Mouse (Mus musculus) kidney, embryonic 15.5 days (tissue): ENCODE data around the gene Trim3. TPM values are rescaled to one million over a fixed set of nuclear protein-coding genes. Genes with fewer than 3 reads are reported as not detected.

Experiments
- ATAC-seq: fragments of 200-750 bp; cut with Nextera tagmentation; replicated peaks from 2 replicates; pipeline ENCODE4 v1.8.0; 2017; ENCODE audit warnings: moderate TSS enrichment; ENCODE audit not compliant: low FRiP score
- H3K27ac ChIP-seq: fragments of 300-500 bp; sonication (generic); 2 replicates; pipeline ENCODE4 v1.5.1; 2015; ENCODE audit warnings: mild to moderate bottlenecking, inconsistent platforms
- H3K27me3 ChIP-seq: fragments of 300-500 bp; sonication (generic); 2 replicates; pipeline ENCODE4 v1.6.1; 2015; ENCODE audit warnings: inconsistent platforms
- H3K36me3 ChIP-seq: fragments of 300-500 bp; sonication (generic); 2 replicates; pipeline ENCODE4 v1.6.1; 2015; ENCODE audit warnings: inconsistent platforms
- H3K4me1 ChIP-seq: fragments of 300-500 bp; sonication (generic); 2 replicates; pipeline ENCODE4 v1.6.1; 2015; ENCODE audit warnings: inconsistent platforms
- H3K4me2 ChIP-seq: fragments of 300-500 bp; sonication (generic); 2 replicates; pipeline ENCODE4 v1.6.1; 2015; ENCODE audit warnings: moderate library complexity, mild to moderate bottlenecking, inconsistent platforms
- H3K4me3 ChIP-seq: fragments of 300-500 bp; sonication (generic); replicated peaks from 2 replicates; pipeline ENCODE4 v1.5.1; 2015; ENCODE audit warnings: mild to moderate bottlenecking, inconsistent platforms
- H3K9ac ChIP-seq: fragments of 300-500 bp; sonication (generic); 2 replicates; pipeline ENCODE4 v1.6.1; 2015; ENCODE audit warnings: mild to moderate bottlenecking, inconsistent platforms
- H3K9me3 ChIP-seq: fragments of 300-500 bp; sonication (generic); replicated peaks from 2 replicates; pipeline ENCODE4 v1.6.1; 2016; ENCODE audit warnings: inconsistent platforms
- WGBS: fragments of 180-500 bp; shearing (Covaris S2); methylation state at CpG from one replicate; pipeline ENCODE4 v1.1.7; 2015; ENCODE audit warnings: mixed read lengths; 5-methylcytosine and 5-hydroxymethylcytosine counted together
- polyA plus RNA-seq: library from polyadenylated mRNA; unstranded; fragments of >200 nt; fragmentation: Nextera tagmentation; extraction: Ambion mirVana; gene quantifications from 2 replicates; pipeline ENCODE4 v1.2.1, GENCODE M21; 2015

Gene Trim3
- polyA plus RNA-seq, 1 experiment from 2014 or later, result 37.2 TPM

DNA sequence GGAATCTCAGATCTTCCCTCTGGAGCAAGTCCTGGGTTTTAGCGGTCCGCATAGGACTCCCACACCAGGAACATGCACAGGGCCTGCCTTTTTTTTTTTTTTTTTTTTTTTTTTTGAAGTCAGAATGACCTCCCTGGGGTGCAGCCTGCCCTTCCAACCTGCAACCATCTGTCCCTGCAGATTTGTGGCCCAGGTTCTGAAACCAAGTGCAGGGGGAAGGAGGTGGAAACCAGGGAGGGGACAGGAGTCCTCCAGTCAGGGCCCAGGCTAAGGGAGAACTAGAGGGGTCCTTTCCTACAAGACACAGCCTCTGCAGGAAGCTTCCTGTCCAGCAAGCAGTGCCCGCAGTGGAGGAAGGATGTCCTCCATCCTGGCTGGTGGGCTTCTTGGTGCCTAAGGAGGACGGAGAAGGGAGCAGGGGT is 809 bp downstream of the Trim3 start:
- H3K4me2 ChIP-seq, result peak overlapping the region; percentile 83
- H3K36me3 ChIP-seq, result peaks cover 23% of the 10 kb centered on the region
- H3K9ac ChIP-seq, result peak overlapping the region; percentile 87
- H3K27ac ChIP-seq, result peak overlapping the region; percentile 65; the same call in 1 of the 2 replicates
- 11% methylated on average over 4 of the region's 4 CpGs for WGBS
- H3K27me3 ChIP-seq, result no peaks in the 10 kb centered on the region
- H3K4me3 ChIP-seq, result peak overlapping the region; percentile 91
- H3K4me1 ChIP-seq, result peaks cover 33% of the 10 kb centered on the region
- no peaks in the 10 kb centered on the region for H3K9me3 ChIP-seq
- no peak; the same call in 1 of the 2 replicates for ATAC-seq

DNA sequence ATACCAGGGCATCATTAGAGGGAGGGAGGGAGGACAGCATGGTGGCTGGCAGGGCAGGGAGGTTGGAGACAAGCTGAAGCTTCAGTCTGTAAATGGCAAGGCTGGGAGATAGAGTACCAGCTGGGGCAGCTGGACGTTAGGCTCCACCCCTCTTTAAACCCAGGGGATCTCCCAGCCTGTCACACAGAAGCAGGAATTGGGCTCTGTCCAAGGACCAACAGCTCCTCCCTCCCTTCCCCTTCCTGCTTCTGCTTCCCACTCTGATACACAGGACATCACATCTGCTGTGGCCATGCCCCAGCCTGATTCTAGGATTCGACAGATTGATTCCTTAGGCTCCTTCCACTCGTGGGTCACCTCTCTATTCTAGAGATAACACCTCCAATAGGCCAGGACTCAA is 4.7 kb downstream of the Trim3 start:
- H3K9ac ChIP-seq, result no peak overlapping the region
- H3K27ac ChIP-seq, result peak overlapping the region; percentile 64
- H3K9me3 ChIP-seq, result no peaks in the 10 kb centered on the region
- no peaks in the 10 kb centered on the region for H3K27me3 ChIP-seq
- WGBS, result 22% methylated on average over 3 of the region's 3 CpGs
- peaks cover 24% of the 10 kb centered on the region for H3K4me1 ChIP-seq
- peak overlapping the region; percentile 9; the same call in 1 of the 2 replicates for H3K4me2 ChIP-seq
- no peak overlapping the region for H3K4me3 ChIP-seq
- peaks cover 18% of the 10 kb centered on the region for H3K36me3 ChIP-seq
- ATAC-seq, result peak; percentile 27; the same call in 1 of the 2 replicates

DNA sequence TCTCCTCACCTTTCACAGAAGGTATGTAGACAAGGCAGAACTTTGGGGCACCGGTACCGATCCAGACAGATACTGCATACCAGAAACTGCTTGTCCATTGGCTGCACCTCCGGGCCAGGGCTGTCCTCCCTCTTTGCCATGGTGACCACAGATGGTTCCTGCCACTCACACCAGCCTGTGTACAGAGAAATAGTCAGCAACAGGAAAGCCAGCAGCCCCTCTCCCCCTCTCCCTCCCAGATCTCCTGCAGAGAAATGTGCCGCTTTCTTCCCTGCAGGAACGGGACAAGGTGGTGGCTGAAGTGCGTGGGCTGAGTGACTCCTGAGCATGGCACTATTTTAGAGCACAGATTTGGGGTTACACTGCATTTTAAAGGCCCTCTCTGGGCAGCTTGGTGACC is 8.0 kb downstream of the Trim3 start:
- Histone ChIP-seq H3K9ac (no peak overlapping the region), H3K9me3 (no peaks in the 10 kb centered on the region), H3K27ac (no peak overlapping the region), H3K4me2 (no peak overlapping the region), H3K27me3 (no peaks in the 10 kb centered on the region), H3K4me3 (no peak overlapping the region), H3K36me3 (peaks cover 48% of the 10 kb centered on the region), H3K4me1 (peaks cover 16% of the 10 kb centered on the region)
- 84% methylated on average over 6 of the region's 6 CpGs for WGBS
- ATAC-seq, result no peak

DNA sequence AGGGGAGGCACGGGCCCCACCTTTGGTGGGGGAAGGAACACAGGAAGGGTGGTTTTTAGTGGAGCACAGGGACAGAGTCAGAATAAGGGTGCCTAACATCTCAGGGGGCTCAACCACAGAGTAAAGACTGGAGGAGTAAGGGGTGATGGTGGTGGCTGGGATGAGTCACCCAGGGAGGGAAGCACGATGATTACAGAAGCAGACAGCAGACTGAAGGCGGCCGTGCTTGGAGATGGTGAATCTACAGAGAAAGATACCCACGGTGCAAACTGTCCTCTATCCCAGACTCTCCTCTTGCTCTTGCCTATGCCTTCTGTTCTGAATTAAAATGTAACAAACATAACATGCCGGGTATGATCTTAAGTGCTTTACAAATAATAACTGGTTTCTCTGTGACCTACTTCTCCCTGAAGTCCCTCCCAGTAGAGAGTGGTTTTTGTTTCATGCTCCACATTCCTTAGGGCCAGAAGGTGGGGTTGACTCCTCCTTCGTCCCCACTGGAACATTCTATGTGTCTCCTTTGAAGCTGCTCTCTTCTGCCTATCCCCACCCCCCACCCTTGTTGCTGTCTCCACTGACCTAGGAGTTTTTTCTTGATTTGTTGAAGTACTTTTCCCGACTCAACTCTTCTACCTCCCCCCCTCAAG is 11.6 kb downstream of the Trim3 start:
- H3K36me3 ChIP-seq, result peaks cover 84% of the 10 kb centered on the region

DNA sequence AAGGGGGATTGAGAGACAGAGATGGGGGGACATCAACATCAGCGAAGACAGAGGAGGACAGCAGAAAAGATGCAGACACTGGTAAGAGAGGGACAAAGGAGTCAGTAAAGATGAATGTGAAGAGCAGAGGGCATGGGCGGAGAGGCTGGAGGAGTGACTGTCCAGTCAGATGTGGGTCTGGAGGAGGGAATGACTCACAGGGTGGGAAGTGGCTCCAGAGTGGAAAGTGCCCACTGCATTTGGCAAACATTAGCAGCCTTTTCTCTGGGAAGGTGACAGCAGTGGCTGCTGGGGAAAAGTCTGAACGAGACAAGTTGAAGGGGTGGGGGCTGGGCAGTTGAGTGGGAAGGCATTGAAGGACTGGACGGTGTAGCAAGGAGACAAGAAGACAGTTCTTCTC is 12.3 kb downstream of the Trim3 start:
- Histone ChIP-seq H3K4me2 (no peak overlapping the region), H3K4me1 (no peaks in the 10 kb centered on the region), H3K27ac (no peak overlapping the region), H3K27me3 (no peaks in the 10 kb centered on the region), H3K9me3 (no peaks in the 10 kb centered on the region), H3K36me3 (peaks cover 91% of the 10 kb centered on the region), H3K9ac (no peak overlapping the region), H3K4me3 (no peak overlapping the region)
- WGBS, result 70% methylated on average over 4 of the region's 4 CpGs
- no peak for ATAC-seq

More for the DNA sequence above, 11.6 kb downstream of the Trim3 start:
- Histone ChIP-seq H3K4me3 (no peak overlapping the region), H3K27me3 (no peaks in the 10 kb centered on the region), H3K27ac (no peak overlapping the region), H3K4me1 (no peaks in the 10 kb centered on the region), H3K9me3 (no peaks in the 10 kb centered on the region), H3K9ac (no peak overlapping the region), H3K4me2 (no peak overlapping the region)
- WGBS, result 80% methylated on average over 8 of the region's 8 CpGs
- no peak for ATAC-seq

DNA sequence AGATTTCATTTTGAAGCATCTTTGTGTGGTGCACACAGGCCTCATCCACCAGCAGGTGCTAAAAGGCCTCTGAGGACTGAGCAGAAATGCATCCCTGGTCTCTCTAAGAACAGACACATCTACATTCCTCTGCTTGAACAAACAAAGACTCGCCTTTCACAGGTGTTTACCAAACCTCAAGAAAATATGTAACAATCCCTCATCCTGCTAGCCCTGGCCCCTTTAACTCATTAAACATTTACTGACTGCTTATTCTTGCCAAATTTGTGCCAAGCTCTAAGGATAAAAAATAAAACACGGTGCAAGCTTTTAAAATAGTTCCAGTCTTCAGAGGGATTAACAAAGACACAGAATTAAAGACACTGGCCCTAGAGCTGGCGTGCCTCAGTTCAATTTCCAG is 13.7 kb downstream of the Trim3 start:
- 82% methylated on average over 3 of the region's 3 CpGs for WGBS
- H3K36me3 ChIP-seq, result peaks cover 98% of the 10 kb centered on the region
- H3K27me3 ChIP-seq, result no peaks in the 10 kb centered on the region
- no peak overlapping the region for H3K9ac ChIP-seq
- H3K4me1 ChIP-seq, result no peaks in the 10 kb centered on the region
- no peaks in the 10 kb centered on the region for H3K9me3 ChIP-seq
- H3K4me2 ChIP-seq, result no peak overlapping the region
- no peak for ATAC-seq
- H3K4me3 ChIP-seq, result no peak overlapping the region
- no peak overlapping the region for H3K27ac ChIP-seq

DNA sequence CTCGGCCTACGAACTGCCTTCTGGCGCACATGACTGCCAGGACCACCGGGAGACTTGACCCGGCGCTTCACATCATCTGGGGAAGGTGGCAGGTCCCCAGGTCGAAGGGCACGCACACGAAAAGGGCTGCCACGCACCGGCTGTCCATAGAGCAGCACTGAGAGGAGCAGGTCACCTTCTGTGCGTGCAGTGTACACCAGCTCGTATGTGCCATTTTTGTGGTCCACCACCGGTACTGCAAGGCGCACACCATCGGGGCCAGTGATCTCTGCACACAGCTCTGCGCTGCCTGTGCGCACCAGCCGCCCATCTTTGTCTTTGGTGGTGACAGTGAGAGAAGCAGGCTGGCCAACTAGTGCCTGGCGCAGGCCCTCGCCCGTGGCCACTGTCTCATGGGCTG is 15.6 kb downstream of the Trim3 start:
- WGBS, result 95% methylated on average over 22 of the region's 22 CpGs
- H3K36me3 ChIP-seq, result peaks cover 98% of the 10 kb centered on the region
- no peaks in the 10 kb centered on the region for H3K9me3 ChIP-seq
- no peaks in the 10 kb centered on the region for H3K4me1 ChIP-seq
- no peak overlapping the region for H3K27ac ChIP-seq
- H3K27me3 ChIP-seq, result no peaks in the 10 kb centered on the region
- no peak for ATAC-seq
- no peak overlapping the region for H3K4me2 ChIP-seq
- H3K9ac ChIP-seq, result no peak overlapping the region
- no peak overlapping the region for H3K4me3 ChIP-seq

DNA sequence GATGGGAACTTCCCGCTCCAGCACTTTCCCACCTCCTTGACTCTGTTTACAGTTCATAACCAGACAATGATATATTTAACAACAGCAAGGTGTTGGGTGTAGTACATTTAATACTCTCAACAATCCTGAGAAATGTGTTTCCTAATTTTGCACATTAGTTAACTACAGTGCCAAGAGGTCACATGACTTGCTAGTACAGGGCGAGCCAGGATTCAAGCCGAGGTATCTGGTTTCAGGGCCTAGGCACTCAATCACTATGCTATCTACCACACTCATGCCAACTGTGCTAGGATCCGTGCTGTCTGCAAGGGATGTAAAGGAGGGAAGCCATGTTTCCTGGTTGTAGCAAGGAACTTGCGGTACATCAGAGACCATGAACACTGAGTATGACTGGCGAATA is 16.8 kb downstream of the Trim3 start:
- no peak overlapping the region for H3K4me3 ChIP-seq
- no peak overlapping the region for H3K27ac ChIP-seq
- H3K4me1 ChIP-seq, result no peaks in the 10 kb centered on the region
- H3K9ac ChIP-seq, result no peak overlapping the region
- no peaks in the 10 kb centered on the region for H3K9me3 ChIP-seq
- WGBS, result 71% methylated on average over 6 of the region's 6 CpGs
- H3K27me3 ChIP-seq, result no peaks in the 10 kb centered on the region
- H3K36me3 ChIP-seq, result peaks cover 100% of the 10 kb centered on the region
- ATAC-seq, result no peak
- no peak overlapping the region for H3K4me2 ChIP-seq

DNA sequence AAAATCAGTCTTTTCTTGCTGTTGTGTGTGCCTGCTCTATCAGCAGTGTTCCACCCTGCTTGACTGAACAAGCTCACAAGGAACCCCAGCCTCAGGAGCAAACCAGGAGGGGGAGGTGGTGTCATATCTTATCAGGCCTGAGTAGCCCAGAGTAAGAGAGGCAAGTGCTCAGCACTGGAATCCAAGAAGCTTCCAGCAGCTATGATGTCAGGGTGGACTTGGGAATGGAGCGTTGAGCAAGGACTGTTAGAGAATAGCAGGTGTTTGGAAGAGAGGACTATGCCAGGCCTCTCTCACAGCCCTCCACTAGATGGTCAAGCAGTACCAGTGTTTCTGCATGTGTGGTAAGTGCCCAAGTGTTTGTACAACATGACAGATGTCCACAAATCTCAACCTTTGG is 17.7 kb downstream of the Trim3 start:
- Histone ChIP-seq H3K27ac (no peak overlapping the region), H3K9ac (no peak overlapping the region), H3K4me2 (no peak overlapping the region), H3K9me3 (no peaks in the 10 kb centered on the region), H3K4me1 (no peaks in the 10 kb centered on the region), H3K4me3 (no peak overlapping the region), H3K27me3 (no peaks in the 10 kb centered on the region), H3K36me3 (peaks cover 100% of the 10 kb centered on the region)
- WGBS, result 76% methylated on average over 1 of the region's 1 CpGs
- ATAC-seq, result no peak

DNA sequence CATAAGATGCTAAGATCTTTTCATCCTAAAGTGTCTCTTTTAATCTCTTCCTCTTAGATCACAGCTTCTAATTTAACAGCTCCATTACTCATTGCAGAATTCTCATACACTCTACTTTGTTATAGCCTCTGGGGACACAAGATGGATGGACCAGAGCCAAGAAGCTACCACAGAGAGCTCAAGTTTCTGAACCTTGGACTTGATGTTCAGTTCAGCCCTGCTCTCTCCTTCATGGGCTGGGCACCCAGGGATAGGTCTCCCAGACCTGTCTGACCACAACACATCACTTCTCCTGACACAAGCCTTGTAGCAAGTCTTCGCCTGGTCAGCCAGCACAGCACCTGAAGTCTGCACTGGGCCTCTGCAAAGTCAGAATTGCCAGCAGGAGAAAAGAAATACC is 19.0 kb downstream of the Trim3 start:
- Histone ChIP-seq H3K36me3 (peaks cover 99% of the 10 kb centered on the region), H3K27me3 (no peaks in the 10 kb centered on the region), H3K9me3 (no peaks in the 10 kb centered on the region), H3K9ac (no peak overlapping the region), H3K4me2 (no peak overlapping the region), H3K4me3 (no peak overlapping the region), H3K27ac (no peak overlapping the region), H3K4me1 (no peaks in the 10 kb centered on the region)
- WGBS, result 89% methylated on average over 1 of the region's 1 CpGs
- ATAC-seq, result no peak

DNA sequence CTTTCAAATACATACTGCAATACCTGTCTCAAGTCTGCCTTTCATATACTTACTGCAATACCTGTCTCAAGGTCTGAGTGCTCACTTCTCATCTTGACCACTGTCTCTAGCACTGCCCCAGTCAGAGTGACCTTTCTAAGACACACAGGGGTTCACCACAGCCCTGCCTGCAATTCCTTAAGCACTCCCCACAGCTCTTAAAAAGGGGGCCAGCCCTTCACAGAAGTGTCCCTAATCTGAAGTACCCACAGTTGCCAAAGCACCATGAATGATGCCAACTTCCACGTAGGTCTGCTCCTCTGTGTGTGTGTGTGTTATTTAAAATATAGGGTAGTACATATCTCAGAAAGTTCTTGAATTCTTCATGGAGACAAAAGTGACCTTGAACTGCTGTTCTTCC is 21.6 kb downstream of the Trim3 start:
- 97% methylated on average over 1 of the region's 1 CpGs for WGBS
- H3K36me3 ChIP-seq, result peaks cover 73% of the 10 kb centered on the region
- no peak for ATAC-seq
- no peak overlapping the region for H3K4me2 ChIP-seq
- no peak overlapping the region for H3K27ac ChIP-seq
- no peak overlapping the region for H3K9ac ChIP-seq
- H3K4me1 ChIP-seq, result no peaks in the 10 kb centered on the region
- H3K4me3 ChIP-seq, result no peak overlapping the region
- H3K9me3 ChIP-seq, result no peaks in the 10 kb centered on the region
- no peaks in the 10 kb centered on the region for H3K27me3 ChIP-seq

DNA sequence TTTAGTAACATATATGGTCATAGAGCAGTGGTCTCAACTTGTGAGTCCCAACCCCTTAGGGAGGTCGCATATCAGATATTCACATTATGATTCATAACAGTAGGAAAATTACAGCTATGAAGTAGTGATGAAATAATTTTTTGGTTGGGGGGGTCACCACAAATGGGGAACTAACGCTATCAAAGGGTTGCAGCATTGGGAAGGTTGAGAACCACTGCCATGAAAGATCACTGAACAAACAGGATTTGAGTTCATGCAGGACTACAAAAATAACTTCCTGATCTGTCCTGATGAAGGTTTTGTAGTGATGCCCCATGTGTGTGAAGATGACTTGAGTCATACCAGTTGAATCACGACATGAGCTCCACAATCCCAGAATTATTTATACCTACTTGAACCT is 24.9 kb downstream of the Trim3 start:
- H3K4me2 ChIP-seq, result no peak overlapping the region
- no peaks in the 10 kb centered on the region for H3K4me1 ChIP-seq
- H3K27ac ChIP-seq, result no peak overlapping the region
- H3K9me3 ChIP-seq, result no peaks in the 10 kb centered on the region
- no peaks in the 10 kb centered on the region for H3K27me3 ChIP-seq
- WGBS, result 85% methylated on average over 3 of the region's 3 CpGs
- H3K36me3 ChIP-seq, result peaks cover 40% of the 10 kb centered on the region
- no peak overlapping the region for H3K4me3 ChIP-seq
- ATAC-seq, result no peak
- H3K9ac ChIP-seq, result no peak overlapping the region
